Mouse (Mus musculus) right cerebral cortex, postnatal 25 days (tissue): ENCODE data around the gene M1ap.
A peak's percentile ranks its signal among the peaks of the same experiment; 100 is the strongest.

Experiments
- DNase-seq: peaks from one replicate; pipeline ENCODE4 v3.0.0; 2022

Gene M1ap

GRCm38 (mm10) chr6:82946651-82947050 is at the start of gene M1ap:
M1ap (plus strand) TSS chr6:82946902.
- DNase-seq = no peak

GRCm38 (mm10) chr6:82897311-82897710 is 49.4 kb upstream of the M1ap start:
- DNase-seq = no peak

- DNase-seq = no peak
These were observed 48.5 kb upstream of the M1ap start for GRCm38 (mm10) chr6:82898227-82898626.

GRCm38 (mm10) chr6:82898745-82899144 is 48.0 kb upstream of the M1ap start:
- DNase-seq = no peak

- DNase-seq = no peak
These were observed 44.1 kb upstream of the M1ap start for GRCm38 (mm10) chr6:82902559-82902958.

GRCm38 (mm10) chr6:82906985-82907384 is 39.7 kb upstream of the M1ap start:
- no peak for DNase-seq

- DNase-seq = no peak
These were observed 38.7 kb upstream of the M1ap start for GRCm38 (mm10) chr6:82908034-82908433.

- peak; percentile 62 for DNase-seq
These were observed 37.4 kb upstream of the M1ap start for GRCm38 (mm10) chr6:82909136-82909855.

- no peak for DNase-seq
These were observed 35.4 kb upstream of the M1ap start for GRCm38 (mm10) chr6:82911303-82911702.

- no peak for DNase-seq
These were observed 33.1 kb upstream of the M1ap start for GRCm38 (mm10) chr6:82913336-82914247.

- DNase-seq = no peak
These were observed 30.8 kb upstream of the M1ap start for GRCm38 (mm10) chr6:82915889-82916288.

GRCm38 (mm10) chr6:82916459-82916858 is 30.2 kb upstream of the M1ap start:
- DNase-seq = no peak

GRCm38 (mm10) chr6:82917076-82917777 is 29.5 kb upstream of the M1ap start:
- peak; percentile 58 for DNase-seq

- DNase-seq = peak; percentile 48
These were observed 28.9 kb upstream of the M1ap start for GRCm38 (mm10) chr6:82917778-82918129.

- DNase-seq = no peak
These were observed 28.3 kb upstream of the M1ap start for GRCm38 (mm10) chr6:82918371-82918770.

GRCm38 (mm10) chr6:82919520-82919919 is 27.2 kb upstream of the M1ap start:
- no peak for DNase-seq

- DNase-seq = no peak
These were observed 25.1 kb upstream of the M1ap start for GRCm38 (mm10) chr6:82921426-82922224.

GRCm38 (mm10) chr6:82925005-82925404 is 21.7 kb upstream of the M1ap start:
- no peak for DNase-seq

- DNase-seq = no peak
These were observed 20.6 kb upstream of the M1ap start for GRCm38 (mm10) chr6:82926106-82926505.

GRCm38 (mm10) chr6:82926528-82926927 is 20.2 kb upstream of the M1ap start:
- DNase-seq = no peak

GRCm38 (mm10) chr6:82927617-82928016 is 19.1 kb upstream of the M1ap start:
- DNase-seq = no peak

GRCm38 (mm10) chr6:82934616-82935230 is 12.0 kb upstream of the M1ap start:
- no peak for DNase-seq
